In genomic region chr14:33972679-33973078, GRCm38 (mm10) we compare ENCODE assay signal across 14 mouse cellular contexts. TPM values are rescaled to one million over a fixed set of nuclear protein-coding genes. Genes with fewer than 3 reads are reported as not detected.
DNase-seq lines count a peak whose midpoint lies in the region; ATAC-seq and TF ChIP-seq lines count a peak whose summit lies in the region.
"Had no signal": no experiment of that assay in that cellular context is flagged by ENCODE, and none has a peak within 500 bp of the region (broad histone marks: within the 10 kb centered on the region; RNA-seq: fewer than 3 reads in every experiment).

No protein-coding gene starts in this region.

- H3K9ac ChIP-seq in liver, adult 2 months (ENCODE audit: low read depth, low read length): no peak overlapping the region
- H3K9ac ChIP-seq in liver, embryonic 11.5 days (ENCODE audit: low read depth, low read length): no peak overlapping the region
- H3K9ac ChIP-seq in CH12.LX (ENCODE audit: insufficient read depth, low read depth): no peak overlapping the region
- no peak overlapping the region for H3K9ac ChIP-seq in embryonic facial prominence, embryonic 12.5 days
- H3K9ac ChIP-seq: forebrain, embryonic 13.5 days; limb, embryonic 13.5 days had no signal

- no peak for ATAC-seq in liver, embryonic 11.5 days (replicated peaks; ENCODE audit: low FRiP score)
- ATAC-seq in embryonic facial prominence, embryonic 12.5 days (ENCODE audit: insufficient number of reproducible peaks, insufficient read depth, low FRiP score, low TSS enrichment): 0 out of 2 replicates have a peak, but pooled peaks have one; percentile 22
- ATAC-seq in megakaryocyte-erythroid progenitor cell, adult 5-6 weeks (replicated peaks; ENCODE audit: low FRiP score, low TSS enrichment, poor library complexity, severe bottlenecking): no peak
- ATAC-seq in megakaryocyte progenitor cell, adult 5-6 weeks (replicated peaks; ENCODE audit: poor library complexity): no peak
- ATAC-seq: forebrain, embryonic 13.5 days had no signal

- 46% methylated on average over 7 of the region's 7 CpGs for WGBS in liver, adult 2 months
- WGBS in liver, embryonic 11.5 days: 47% methylated on average over 7 of the region's 7 CpGs
- 45% methylated on average over 7 of the region's 7 CpGs for WGBS in embryonic facial prominence, embryonic 12.5 days

- no peaks in the 10 kb centered on the region for H3K36me3 ChIP-seq in liver, adult 2 months (ENCODE audit: control insufficient read depth, insufficient read depth, low read length)
- no peaks in the 10 kb centered on the region for H3K36me3 ChIP-seq in liver, embryonic 11.5 days (ENCODE audit: control insufficient read depth, insufficient read depth, low read length)
- H3K36me3 ChIP-seq in CH12.LX (replicated peaks in 1 of 2; ENCODE audit: control insufficient read depth in 1 of 2, insufficient read depth in 1 of 2, low read length in 1 of 2): no peaks in the 10 kb centered on the region
- H3K36me3 ChIP-seq in embryonic facial prominence, embryonic 12.5 days: no peaks in the 10 kb centered on the region
- H3K36me3 ChIP-seq: limb, embryonic 13.5 days had no signal

- H3K27me3 ChIP-seq in liver, adult 2 months (ENCODE audit: control insufficient read depth, insufficient read depth, low read length): no peaks in the 10 kb centered on the region
- H3K27me3 ChIP-seq in liver, embryonic 11.5 days (replicated peaks; ENCODE audit: control insufficient read depth, insufficient read depth, low read length): peaks cover 2% of the 10 kb centered on the region; the same call in 1 of the 2 replicates
- peaks cover 4% of the 10 kb centered on the region for H3K27me3 ChIP-seq in CH12.LX (replicated peaks)
- H3K27me3 ChIP-seq in embryonic facial prominence, embryonic 12.5 days: no peaks in the 10 kb centered on the region
- H3K27me3 ChIP-seq: forebrain, embryonic 13.5 days had no signal

- TF ChIP-seq CTCF in liver, adult 2 months (IDR thresholded peaks at IDR 0.05; ENCODE audit: low read depth, low read length): peak; percentile 33
- TF ChIP-seq CTCF in CH12.LX (conservative IDR thresholded peaks at IDR 0.05 in 1 of 2, IDR thresholded peaks at IDR 0.05 in 1 of 2; ENCODE audit: low read depth in 2 of 2, low read length in 2 of 2): peak in 1 of 2 experiments; percentile 68; a peak in 2 of 4 replicates

- dilution Hi-C loops in CH12.LX (cut with MboI; ENCODE audit: extremely low pct_ligation_motif_present, extremely low pct_unique_long_range_greater_than_20kb, low sequenced_read_pairs): no loop called here

- H3K4me1 ChIP-seq in liver, adult 2 months (ENCODE audit: control insufficient read depth, insufficient read depth, low read length): no peaks in the 10 kb centered on the region
- H3K4me1 ChIP-seq in liver, embryonic 11.5 days (replicated peaks; ENCODE audit: control insufficient read depth, insufficient read depth, low read length): no peaks in the 10 kb centered on the region
- peaks cover 0 to 6% of the 10 kb centered on the region in 2 experiments; a peak in 1 of 4 replicates for H3K4me1 ChIP-seq in CH12.LX (ENCODE audit: control insufficient read depth in 1 of 2, insufficient read depth in 2 of 2)
- H3K4me1 ChIP-seq in embryonic facial prominence, embryonic 12.5 days: no peaks in the 10 kb centered on the region
- H3K4me1 ChIP-seq: forebrain, embryonic 13.5 days had no signal

- H3K4me2 ChIP-seq in liver, embryonic 11.5 days: no peak overlapping the region
- H3K4me2 ChIP-seq in CH12.LX (ENCODE audit: insufficient read depth, low read depth, poor library complexity, severe bottlenecking): no peak overlapping the region
- no peak overlapping the region for H3K4me2 ChIP-seq in embryonic facial prominence, embryonic 12.5 days (replicated peaks)
- H3K4me2 ChIP-seq: forebrain, embryonic 13.5 days; limb, embryonic 13.5 days had no signal

- DNase-seq in cerebellum, postnatal 10 days: peak; percentile 65
- no peak for DNase-seq in cerebellum, adult 8-10 months
- DNase-seq in liver, adult 2 months (ENCODE audit: extremely low read depth, low read depth, low spot score): no peak
- no peak for DNase-seq in liver, embryonic 11.5 days (ENCODE audit: low spot score)
- DNase-seq in CH12.LX (ENCODE audit: extremely low read depth): peak; percentile 21
- DNase-seq: heart, postnatal 4 days had no signal

- in situ Hi-C loops in CH12.LX (cut with MboI; ENCODE audit: low pct_ligation_motif_present, low pct_unique_long_range_greater_than_20kb, low sequenced_read_pairs): no loop called here

- no peaks in the 10 kb centered on the region for H3K79me2 ChIP-seq in liver, adult 2 months (ENCODE audit: control insufficient read depth, insufficient read depth, low read length)
- H3K79me2 ChIP-seq in CH12.LX (replicated peaks; ENCODE audit: control insufficient read depth, extremely low read depth, insufficient read depth, poor library complexity, severe bottlenecking): no peaks in the 10 kb centered on the region

- H3K4me3 ChIP-seq in liver, adult 2 months (ENCODE audit: insufficient read depth, low read depth, low read length): no peak overlapping the region
- H3K4me3 ChIP-seq in liver, embryonic 11.5 days (ENCODE audit: low read depth, low read length): no peak overlapping the region
- no peak overlapping the region for H3K4me3 ChIP-seq in CH12.LX (replicated peaks in 1 of 3; ENCODE audit: low read depth in 2 of 3, low read length in 2 of 3, poor library complexity in 1 of 3)
- no peak overlapping the region for H3K4me3 ChIP-seq in embryonic facial prominence, embryonic 12.5 days
- H3K4me3 ChIP-seq: forebrain, embryonic 13.5 days; limb, embryonic 13.5 days had no signal

- TF ChIP-seq EP300 in CH12.LX (IDR thresholded peaks at IDR 0.05; ENCODE audit: low read length): no peak

- H3K27ac ChIP-seq in liver, adult 2 months (replicated peaks; ENCODE audit: insufficient read depth, low read depth, low read length): no peak overlapping the region
- H3K27ac ChIP-seq in liver, embryonic 11.5 days (ENCODE audit: low read depth, low read length): no peak overlapping the region
- H3K27ac ChIP-seq in CH12.LX (ENCODE audit: insufficient read depth, low read depth): no peak overlapping the region
- no peak overlapping the region for H3K27ac ChIP-seq in embryonic facial prominence, embryonic 12.5 days
- H3K27ac ChIP-seq: forebrain, embryonic 13.5 days; limb, embryonic 13.5 days had no signal

- no peak for TF ChIP-seq POLR2A in liver, adult 2 months (IDR thresholded peaks at IDR 0.05; ENCODE audit: extremely low read depth, insufficient read depth, low read length)
- TF ChIP-seq POLR2A in CH12.LX (IDR thresholded peaks at IDR 0.05; ENCODE audit: low read depth, low read length): no peak

- H3K9me3 ChIP-seq in liver, embryonic 11.5 days (ENCODE audit: control insufficient read depth, low read length): no peaks in the 10 kb centered on the region
- H3K9me3 ChIP-seq in CH12.LX (replicated peaks; ENCODE audit: low read length): no peaks in the 10 kb centered on the region
- no peaks in the 10 kb centered on the region for H3K9me3 ChIP-seq in embryonic facial prominence, embryonic 12.5 days
- H3K9me3 ChIP-seq: forebrain, embryonic 13.5 days; limb, embryonic 13.5 days had no signal

- TF ChIP-seq RAD21 in CH12.LX (IDR thresholded peaks at IDR 0.05; ENCODE audit: low read depth, low read length): peak; percentile 24

RNA-seq across cellular contexts. Expression of gene Zfp488, which starts 5.9 kb away (rescaled TPM):
- total RNA-seq in liver, adult 2 months (2014; rRNA removed): under 0.01 TPM in 2 replicates
- polyA plus RNA-seq in liver, adult 2 months (2012; rRNA removed): not detected in 2 replicates
- 0.08 TPM in 1 of 2 replicates, not detected in the other for polyA plus RNA-seq in liver, embryonic 11.5 days (2014; fragmentation: Nextera tagmentation; extraction: Ambion mirVana)
- total RNA-seq in CH12.LX (2012; rRNA removed) (not detected in 2 replicates), CH12.LX (2014; rRNA removed) (not detected in 2 replicates)
- polyA plus RNA-seq in CH12.LX (2012; ENCODE audit: insufficient read length, low read depth): not detected in 2 replicates
- 0.43 and 0.59 TPM in 2 replicates for polyA plus RNA-seq in embryonic facial prominence, embryonic 12.5 days (2016; fragmentation: Nextera tagmentation; extraction: Ambion mirVana)
- 0.10 TPM in 1 of 2 replicates, not detected in the other for total RNA-seq in megakaryocyte-erythroid progenitor cell, adult 5-6 weeks (2014; fragmentation: Nextera tagmentation)
- 0.19 TPM in 1 of 2 replicates, not detected in the other for total RNA-seq in megakaryocyte-erythroid progenitor cell, adult 5-6 weeks (2017)
- 0.05 TPM in 1 of 2 replicates, not detected in the other for total RNA-seq in megakaryocyte progenitor cell, adult 5-6 weeks (2015)
- total RNA-seq in megakaryocyte progenitor cell, adult 5-6 weeks (2017): not detected in 2 replicates
- total RNA-seq: granulocyte monocyte progenitor cell, adult 5-6 weeks; heart, postnatal 4 days had no signal
- polyA plus RNA-seq: large intestine, adult 2 months had no signal

RNA-seq across cellular contexts. Expression of gene Rbp3, which starts 18.9 kb away (rescaled TPM):
- not detected in 2 replicates for total RNA-seq in liver, adult 2 months (2014; rRNA removed)
- polyA plus RNA-seq in liver, adult 2 months (2012; rRNA removed): not detected in 2 replicates
- polyA plus RNA-seq in liver, embryonic 11.5 days (2014; fragmentation: Nextera tagmentation; extraction: Ambion mirVana): 0.12 TPM in 2 replicates
- total RNA-seq in CH12.LX (2012; rRNA removed): not detected in 2 replicates
- not detected in 2 replicates for total RNA-seq in CH12.LX (2014; rRNA removed)
- not detected in 2 replicates for polyA plus RNA-seq in CH12.LX (2012; ENCODE audit: insufficient read length, low read depth)
- 0.05 and 0.09 TPM in 2 replicates for polyA plus RNA-seq in embryonic facial prominence, embryonic 12.5 days (2016; fragmentation: Nextera tagmentation; extraction: Ambion mirVana)
- total RNA-seq in megakaryocyte-erythroid progenitor cell, adult 5-6 weeks (2014; fragmentation: Nextera tagmentation): not detected in 2 replicates
- total RNA-seq in megakaryocyte-erythroid progenitor cell, adult 5-6 weeks (2017): not detected in 2 replicates
- not detected in 2 replicates for total RNA-seq in megakaryocyte progenitor cell, adult 5-6 weeks (2015)
- not detected in 2 replicates for total RNA-seq in megakaryocyte progenitor cell, adult 5-6 weeks (2017)
- total RNA-seq: granulocyte monocyte progenitor cell, adult 5-6 weeks; heart, postnatal 4 days had no signal
- polyA plus RNA-seq: forebrain, embryonic 13.5 days; large intestine, adult 2 months; limb, embryonic 13.5 days had no signal

RNA-seq across cellular contexts. Expression of gene Gdf2, which starts 31.8 kb away (rescaled TPM):
- total RNA-seq in liver, adult 2 months (2014; rRNA removed): 12.3 and 13.1 TPM in 2 replicates
- polyA plus RNA-seq in liver, adult 2 months (2012; rRNA removed): 4.9 and 5.4 TPM in 2 replicates
- polyA plus RNA-seq in liver, embryonic 11.5 days (2014; fragmentation: Nextera tagmentation; extraction: Ambion mirVana): 17.4 and 18.4 TPM in 2 replicates
- total RNA-seq in CH12.LX (2012; rRNA removed) (not detected in 2 replicates), CH12.LX (2014; rRNA removed) (not detected in 2 replicates)
- not detected in 2 replicates for polyA plus RNA-seq in CH12.LX (2012; ENCODE audit: insufficient read length, low read depth)
- not detected in 2 replicates for polyA plus RNA-seq in embryonic facial prominence, embryonic 12.5 days (2016; fragmentation: Nextera tagmentation; extraction: Ambion mirVana)
- not detected in 2 replicates for total RNA-seq in megakaryocyte-erythroid progenitor cell, adult 5-6 weeks (2014; fragmentation: Nextera tagmentation)
- total RNA-seq in megakaryocyte-erythroid progenitor cell, adult 5-6 weeks (2017): not detected in 2 replicates
- total RNA-seq in megakaryocyte progenitor cell, adult 5-6 weeks (2015): not detected in 2 replicates
- not detected in 2 replicates for total RNA-seq in megakaryocyte progenitor cell, adult 5-6 weeks (2017)
- total RNA-seq: granulocyte monocyte progenitor cell, adult 5-6 weeks had no signal
- polyA plus RNA-seq: forebrain, embryonic 13.5 days; large intestine, adult 2 months; limb, embryonic 13.5 days; testis, adult 2 months had no signal

RNA-seq across cellular contexts. Expression of gene Gm30083, which starts 42.3 kb away (rescaled TPM):
- not detected in 2 replicates for total RNA-seq in liver, adult 2 months (2014; rRNA removed)
- polyA plus RNA-seq in liver, adult 2 months (2012; rRNA removed): not detected in 2 replicates
- polyA plus RNA-seq in liver, embryonic 11.5 days (2014; fragmentation: Nextera tagmentation; extraction: Ambion mirVana): not detected in 2 replicates
- total RNA-seq in CH12.LX (2012; rRNA removed) (not detected in 2 replicates), CH12.LX (2014; rRNA removed) (not detected in 2 replicates)
- not detected in 2 replicates for polyA plus RNA-seq in CH12.LX (2012; ENCODE audit: insufficient read length, low read depth)
- not detected in 2 replicates for polyA plus RNA-seq in embryonic facial prominence, embryonic 12.5 days (2016; fragmentation: Nextera tagmentation; extraction: Ambion mirVana)
- not detected in 2 replicates for total RNA-seq in megakaryocyte-erythroid progenitor cell, adult 5-6 weeks (2014; fragmentation: Nextera tagmentation)
- total RNA-seq in megakaryocyte-erythroid progenitor cell, adult 5-6 weeks (2017): not detected in 2 replicates
- total RNA-seq in megakaryocyte progenitor cell, adult 5-6 weeks (2015): not detected in 2 replicates
- not detected in 2 replicates for total RNA-seq in megakaryocyte progenitor cell, adult 5-6 weeks (2017)
- total RNA-seq: granulocyte monocyte progenitor cell, adult 5-6 weeks; heart, postnatal 4 days had no signal
- polyA plus RNA-seq: forebrain, embryonic 13.5 days; large intestine, adult 2 months; limb, embryonic 13.5 days had no signal

RNA-seq across cellular contexts. Expression of gene Gm5460, which starts 43.9 kb away (rescaled TPM):
- not detected in 2 replicates for total RNA-seq in liver, adult 2 months (2014; rRNA removed)
- polyA plus RNA-seq in liver, adult 2 months (2012; rRNA removed): not detected in 2 replicates
- polyA plus RNA-seq in liver, embryonic 11.5 days (2014; fragmentation: Nextera tagmentation; extraction: Ambion mirVana): not detected in 2 replicates
- total RNA-seq in CH12.LX (2012; rRNA removed): not detected in 2 replicates
- total RNA-seq in CH12.LX (2014; rRNA removed): not detected in 2 replicates
- not detected in 2 replicates for polyA plus RNA-seq in CH12.LX (2012; ENCODE audit: insufficient read length, low read depth)
- not detected in 2 replicates for polyA plus RNA-seq in embryonic facial prominence, embryonic 12.5 days (2016; fragmentation: Nextera tagmentation; extraction: Ambion mirVana)
- total RNA-seq in megakaryocyte-erythroid progenitor cell, adult 5-6 weeks (2014; fragmentation: Nextera tagmentation): not detected in 2 replicates
- total RNA-seq in megakaryocyte-erythroid progenitor cell, adult 5-6 weeks (2017): not detected in 2 replicates
- not detected in 2 replicates for total RNA-seq in megakaryocyte progenitor cell, adult 5-6 weeks (2015)
- total RNA-seq in megakaryocyte progenitor cell, adult 5-6 weeks (2017): not detected in 2 replicates
- total RNA-seq: granulocyte monocyte progenitor cell, adult 5-6 weeks had no signal
- polyA plus RNA-seq: forebrain, embryonic 13.5 days; large intestine, adult 2 months; limb, embryonic 13.5 days had no signal

Comparison
In these comparisons a context has a peak if more than half of its experiments do, and no peak if none do; other contexts are left out.
1. DNase-seq: peak in cerebellum, postnatal 10 days (2 of 2) and CH12.LX (single experiment); none in cerebellum, adult 8-10 months (single experiment), liver, adult 2 months (single experiment) and liver, embryonic 11.5 days (single experiment).
2. RNA of gene Gdf2, which starts 31.8 kb away (total RNA-seq): 12.3 to 13.1 TPM in liver, adult 2 months; not detected in CH12.LX, not detected in megakaryocyte-erythroid progenitor cell, adult 5-6 weeks and not detected in megakaryocyte progenitor cell, adult 5-6 weeks; every median in the first group is over 10 times any median in the second.